Comparison of ENCODE assay signal across 8 mouse cellular contexts in genomic region chr11:116827534-116828165, GRCm38 (mm10). TPM values are rescaled to one million over a fixed set of nuclear protein-coding genes. Genes with fewer than 3 reads are reported as not detected.
DNase-seq lines count a peak whose midpoint lies in the region; ATAC-seq and TF ChIP-seq lines count a peak whose summit lies in the region.

Gene Mxra7, minus strand, starts transcription at chr11:116828046.

- no peaks in the 10 kb centered on the region; the same call in 1 of the 2 replicates for H3K27me3 ChIP-seq in embryonic facial prominence, embryonic 10.5 days (replicated peaks; ENCODE audit: low read depth, poor library complexity, severe bottlenecking)
- peaks cover 7% of the 10 kb centered on the region; the same call in 1 of the 2 replicates for H3K27me3 ChIP-seq in heart, embryonic 10.5 days (ENCODE audit: insufficient read depth, poor library complexity, severe bottlenecking)
- H3K27me3 ChIP-seq in kidney, embryonic 14.5 days (ENCODE audit: control insufficient read depth, insufficient read depth, low read length), result no peaks in the 10 kb centered on the region
- peaks cover 12% of the 10 kb centered on the region for H3K27me3 ChIP-seq in liver, embryonic 14.5 days (ENCODE audit: control insufficient read depth, insufficient read depth, low read length)
- H3K27me3 ChIP-seq in neural tube, embryonic 11.5 days (ENCODE audit: control insufficient read depth, insufficient read depth, low read length), result no peaks in the 10 kb centered on the region

- H3K27ac ChIP-seq in embryonic facial prominence, embryonic 10.5 days (replicated peaks), result peak within 1 kb of the TSS; percentile 90
- peak within 1 kb of the TSS; percentile 92 for H3K27ac ChIP-seq in heart, embryonic 10.5 days
- no peak within 1 kb of the TSS for H3K27ac ChIP-seq in kidney, embryonic 14.5 days (ENCODE audit: low read depth, low read length)
- H3K27ac ChIP-seq in liver, embryonic 14.5 days, result no peak within 1 kb of the TSS
- peak within 1 kb of the TSS; percentile 88 for H3K27ac ChIP-seq in neural tube, embryonic 11.5 days (ENCODE audit: low read depth, low read length)

- peak within 1 kb of the TSS; percentile 86 for H3K4me3 ChIP-seq in embryonic facial prominence, embryonic 10.5 days
- peak within 1 kb of the TSS; percentile 91 for H3K4me3 ChIP-seq in heart, embryonic 10.5 days
- peak within 1 kb of the TSS; percentile 60 for H3K4me3 ChIP-seq in kidney, embryonic 14.5 days (ENCODE audit: low read length)
- H3K4me3 ChIP-seq in liver, embryonic 14.5 days (ENCODE audit: insufficient read depth in 1 of 2, low read depth in 2 of 2, low read length in 2 of 2), result peak within 1 kb of the TSS; percentile 30 to 39
- peak within 1 kb of the TSS; percentile 86 for H3K4me3 ChIP-seq in neural tube, embryonic 11.5 days (ENCODE audit: low read depth, low read length)

- no peak for TF ChIP-seq EP300 in liver, embryonic 14.5 days (IDR thresholded peaks at IDR 0.05; ENCODE audit: low read depth)

- peaks cover 14% of the 10 kb centered on the region for H3K36me3 ChIP-seq in embryonic facial prominence, embryonic 10.5 days (replicated peaks)
- peaks cover 12% of the 10 kb centered on the region for H3K36me3 ChIP-seq in heart, embryonic 10.5 days
- peaks cover 3% of the 10 kb centered on the region for H3K36me3 ChIP-seq in kidney, embryonic 14.5 days (ENCODE audit: control insufficient read depth, insufficient read depth, low read length)
- no peaks in the 10 kb centered on the region for H3K36me3 ChIP-seq in liver, embryonic 14.5 days (replicated peaks; ENCODE audit: control insufficient read depth, insufficient read depth, low read depth)
- H3K36me3 ChIP-seq in neural tube, embryonic 11.5 days (ENCODE audit: control insufficient read depth, insufficient read depth, low read length), result no peaks in the 10 kb centered on the region

- peaks cover 55% of the 10 kb centered on the region for H3K4me1 ChIP-seq in embryonic facial prominence, embryonic 10.5 days
- peaks cover 42% of the 10 kb centered on the region for H3K4me1 ChIP-seq in heart, embryonic 10.5 days
- peaks cover 21% of the 10 kb centered on the region for H3K4me1 ChIP-seq in kidney, embryonic 14.5 days (ENCODE audit: control insufficient read depth, insufficient read depth, low read length)
- H3K4me1 ChIP-seq in liver, embryonic 14.5 days (replicated peaks; ENCODE audit: control insufficient read depth in 2 of 2, insufficient read depth in 2 of 2, low read length in 1 of 2), result peaks cover 0 to 4% of the 10 kb centered on the region in 2 experiments; a peak in 2 of 4 replicates
- peaks cover 22% of the 10 kb centered on the region for H3K4me1 ChIP-seq in neural tube, embryonic 11.5 days (ENCODE audit: control insufficient read depth, insufficient read depth, low read length)

- peak; percentile 51 to 63 for DNase-seq in spleen, adult 18-20 months
- no peak for DNase-seq in spleen, adult 12 weeks (ENCODE audit: low spot score)
- DNase-seq in embryonic facial prominence, embryonic 10.5 days (ENCODE audit: low spot score), result peak; percentile 90
- peak; percentile 92 for DNase-seq in heart, embryonic 10.5 days (ENCODE audit: low spot score)
- DNase-seq in liver, embryonic 14.5 days (ENCODE audit: low read depth in 3 of 3, low spot score in 3 of 3), result no peak
- peak; percentile 87 for DNase-seq in neural tube, embryonic 11.5 days (ENCODE audit: low spot score)
- DNase-seq in thymus, postnatal 14 days, result peak; percentile 58

- peak within 1 kb of the TSS; percentile 80 for H3K4me2 ChIP-seq in kidney, embryonic 14.5 days (replicated peaks; ENCODE audit: low read depth, low read length)
- peak within 1 kb of the TSS; percentile 50 for H3K4me2 ChIP-seq in liver, embryonic 14.5 days (ENCODE audit: low read depth)
- H3K4me2 ChIP-seq in neural tube, embryonic 11.5 days (ENCODE audit: low read depth), result peak within 1 kb of the TSS; percentile 90

- H3K9me3 ChIP-seq in embryonic facial prominence, embryonic 10.5 days, result no peaks in the 10 kb centered on the region
- no peaks in the 10 kb centered on the region for H3K9me3 ChIP-seq in heart, embryonic 10.5 days
- H3K9me3 ChIP-seq in kidney, embryonic 14.5 days (ENCODE audit: control insufficient read depth, low read length), result no peaks in the 10 kb centered on the region
- no peaks in the 10 kb centered on the region for H3K9me3 ChIP-seq in liver, embryonic 14.5 days (ENCODE audit: control insufficient read depth, low read length)
- H3K9me3 ChIP-seq in neural tube, embryonic 11.5 days (ENCODE audit: control insufficient read depth, low read length), result no peaks in the 10 kb centered on the region

- H3K9ac ChIP-seq in kidney, embryonic 14.5 days (ENCODE audit: low read depth, low read length), result peak within 1 kb of the TSS; percentile 72
- no peak within 1 kb of the TSS; the same call in 1 of the 2 replicates for H3K9ac ChIP-seq in liver, embryonic 14.5 days (replicated peaks)
- peak within 1 kb of the TSS; percentile 93 for H3K9ac ChIP-seq in neural tube, embryonic 11.5 days (ENCODE audit: low read length)

- 1% methylated on average over 71 of the region's 71 CpGs for WGBS in embryonic facial prominence, embryonic 10.5 days
- under 1% methylated on average over 71 of the region's 71 CpGs for WGBS in heart, embryonic 10.5 days
- under 1% methylated on average over 70 of the region's 71 CpGs for WGBS in kidney, embryonic 14.5 days
- 1% methylated on average over 68 of the region's 71 CpGs for WGBS in liver, embryonic 14.5 days (ENCODE audit: insufficient replicate concordance)
- under 1% methylated on average over 65 of the region's 71 CpGs for WGBS in neural tube, embryonic 11.5 days

- ATAC-seq in kidney, embryonic 14.5 days (ENCODE audit: low FRiP score, low TSS enrichment), result peak; percentile 70
- peak; percentile 66; the same call in 1 of the 2 replicates for ATAC-seq in liver, embryonic 14.5 days (ENCODE audit: insufficient read depth)
- peak; percentile 50; the same call in 1 of the 2 replicates for ATAC-seq in neural tube, embryonic 11.5 days (ENCODE audit: insufficient read depth, low FRiP score, low TSS enrichment)

- no peak for TF ChIP-seq CTCF in liver, embryonic 14.5 days (IDR thresholded peaks at IDR 0.05; ENCODE audit: low read depth)

RNA-seq across cellular contexts. Expression of gene Mxra7, which starts in this region (rescaled TPM):
- 18.1 and 23.2 TPM in 2 replicates for polyA plus RNA-seq in embryonic facial prominence, embryonic 10.5 days (2016; fragmentation: Nextera tagmentation; extraction: Ambion mirVana)
- 13.2 and 17.9 TPM in 2 replicates for polyA plus RNA-seq in heart, embryonic 10.5 days (2016; fragmentation: Nextera tagmentation; extraction: Ambion mirVana)
- polyA plus RNA-seq in kidney, embryonic 14.5 days (2014; fragmentation: Nextera tagmentation; extraction: Ambion mirVana), result 11.1 and 16.0 TPM in 2 replicates
- polyA plus RNA-seq in liver, embryonic 14.5 days (2012; rRNA removed), result 0.71 and 1.3 TPM in 2 replicates
- 1.1 TPM in 2 replicates for polyA plus RNA-seq in liver, embryonic 14.5 days (2014; fragmentation: Nextera tagmentation; extraction: Ambion mirVana)
- polyA plus RNA-seq in neural tube, embryonic 11.5 days (2014; fragmentation: Nextera tagmentation; extraction: Ambion mirVana), result 46.0 and 51.1 TPM in 2 replicates

Comparison
In these comparisons a context has a peak if more than half of its experiments do, and no peak if none do; other contexts are left out.
1. DNase-seq: peak in spleen, adult 18-20 months (2 of 2), embryonic facial prominence, embryonic 10.5 days (single experiment), heart, embryonic 10.5 days (single experiment), neural tube, embryonic 11.5 days (single experiment) and thymus, postnatal 14 days (single experiment); none in spleen, adult 12 weeks (single experiment) and liver, embryonic 14.5 days (0 of 3).
2. H3K27ac ChIP-seq: peak in embryonic facial prominence, embryonic 10.5 days (single experiment), heart, embryonic 10.5 days (single experiment) and neural tube, embryonic 11.5 days (single experiment); none in kidney, embryonic 14.5 days (single experiment) and liver, embryonic 14.5 days (single experiment).
3. H3K4me3 ChIP-seq: peak in every context shown above with its lines; median percentile 91 in heart, embryonic 10.5 days; 86 in embryonic facial prominence, embryonic 10.5 days; 86 in neural tube, embryonic 11.5 days; 60 in kidney, embryonic 14.5 days; 34 in liver, embryonic 14.5 days.
4. Peak in every context shown above with its lines, with median percentiles within 50 percentile points of each other: ATAC-seq and H3K4me2 ChIP-seq.